Mouse (Mus musculus): ENCODE data around the gene Ncoa4.

DNA sequence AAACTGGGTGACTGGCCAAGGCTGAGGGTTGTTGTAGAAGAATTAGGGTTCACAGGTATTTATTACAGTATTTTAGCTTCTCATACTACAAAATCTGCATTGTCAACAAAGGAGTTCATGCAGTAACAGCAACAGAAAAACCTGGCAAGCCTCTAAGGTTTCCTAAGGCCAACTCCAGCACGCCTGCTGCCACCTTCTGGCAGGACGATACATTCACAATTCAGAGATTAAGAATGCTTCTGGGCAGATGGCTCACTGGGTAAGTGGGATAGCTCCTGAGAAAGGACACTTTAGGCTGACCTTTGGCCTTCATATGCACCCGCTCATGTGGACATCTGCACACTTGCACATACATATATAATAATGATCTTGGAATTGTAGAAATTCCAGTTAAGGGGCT, 32.8 kb downstream of the Ncoa4 start:
- TF ChIP-seq CHD2 (IDR thresholded peaks at IDR 0.05; ENCODE audit: low read depth, low read length), result no peak
- no peak for TF ChIP-seq MAFK (IDR thresholded peaks at IDR 0.05; ENCODE audit: insufficient read depth, low read depth, low read length)
- no peak for TF ChIP-seq ZNF384 (IDR thresholded peaks at IDR 0.05; ENCODE audit: low read depth, low read length)
- no peak for TF ChIP-seq ZC3H11A (IDR thresholded peaks at IDR 0.05; ENCODE audit: borderline replicate concordance, low read depth, low read length)
- TF ChIP-seq HCFC1 (IDR thresholded peaks at IDR 0.05; ENCODE audit: borderline replicate concordance, insufficient read depth, low read length), result no peak
